Comparison of ENCODE assay signal across 20 mouse cellular contexts in genomic region chr2:97487567-97487966, GRCm38 (mm10).
A peak's percentile ranks its signal among the peaks of the same experiment; 100 is the strongest.
DNase-seq lines count a peak whose midpoint lies in the region; ATAC-seq lines count a peak whose summit lies in the region.
"Had no signal": no experiment of that assay in that cellular context is flagged by ENCODE, and none has a peak within 500 bp of the region (broad histone marks: within the 10 kb centered on the region; RNA-seq: fewer than 3 reads in every experiment).

No protein-coding gene starts in this region.

- H3K9ac ChIP-seq in forebrain, embryonic 11.5 days (ENCODE audit: low read length): no peak overlapping the region
- no peak overlapping the region for H3K9ac ChIP-seq in forebrain, embryonic 12.5 days
- no peak overlapping the region for H3K9ac ChIP-seq in midbrain, embryonic 13.5 days (replicated peaks)
- no peak overlapping the region for H3K9ac ChIP-seq in midbrain, embryonic 11.5 days (ENCODE audit: low read length)
- H3K9ac ChIP-seq in hindbrain, embryonic 16.5 days (ENCODE audit: low read depth, low read length): no peak overlapping the region
- H3K9ac ChIP-seq in neural tube, embryonic 15.5 days (replicated peaks): no peak overlapping the region
- H3K9ac ChIP-seq: liver, embryonic 13.5 days had no signal

- peak; percentile 52 for ATAC-seq in forebrain, embryonic 11.5 days (replicated peaks; ENCODE audit: low FRiP score)
- no peak; the same call in 1 of the 2 replicates for ATAC-seq in forebrain, embryonic 12.5 days (ENCODE audit: low FRiP score)
- peak; percentile 48; the same call in 1 of the 2 replicates for ATAC-seq in midbrain, embryonic 13.5 days
- no peak for ATAC-seq in midbrain, embryonic 11.5 days (ENCODE audit: low FRiP score)
- ATAC-seq in hindbrain, embryonic 16.5 days: peak; percentile 42; the same call in 1 of the 2 replicates
- peak; percentile 55; the same call in 1 of the 2 replicates for ATAC-seq in neural tube, embryonic 15.5 days (ENCODE audit: low FRiP score)
- ATAC-seq: intestine, postnatal 0 days had no signal

- H3K27me3 ChIP-seq in forebrain, embryonic 11.5 days (ENCODE audit: control insufficient read depth, insufficient read depth, low read length): no peaks in the 10 kb centered on the region
- no peaks in the 10 kb centered on the region for H3K27me3 ChIP-seq in forebrain, embryonic 12.5 days
- no peaks in the 10 kb centered on the region for H3K27me3 ChIP-seq in midbrain, embryonic 13.5 days
- no peaks in the 10 kb centered on the region for H3K27me3 ChIP-seq in midbrain, embryonic 11.5 days (ENCODE audit: control insufficient read depth, insufficient read depth, low read length)
- H3K27me3 ChIP-seq in hindbrain, embryonic 16.5 days (replicated peaks; ENCODE audit: control insufficient read depth, insufficient read depth, low read length): no peaks in the 10 kb centered on the region
- H3K27me3 ChIP-seq in neural tube, embryonic 15.5 days (replicated peaks): no peaks in the 10 kb centered on the region
- H3K27me3 ChIP-seq: liver, embryonic 13.5 days had no signal

- 37% methylated on average over 5 of the region's 5 CpGs for WGBS in forebrain, embryonic 11.5 days
- 42% methylated on average over 5 of the region's 5 CpGs for WGBS in forebrain, embryonic 12.5 days
- WGBS in midbrain, embryonic 13.5 days: 39% methylated on average over 5 of the region's 5 CpGs
- WGBS in midbrain, embryonic 11.5 days: 72% methylated on average over 5 of the region's 5 CpGs
- 24% methylated on average over 5 of the region's 5 CpGs for WGBS in hindbrain, embryonic 16.5 days
- WGBS in neural tube, embryonic 15.5 days: 19% methylated on average over 5 of the region's 5 CpGs

- no peak overlapping the region for H3K27ac ChIP-seq in forebrain, embryonic 11.5 days (ENCODE audit: low read depth, low read length)
- no peak overlapping the region for H3K27ac ChIP-seq in forebrain, embryonic 12.5 days
- peak overlapping the region; percentile 19; the same call in 1 of the 2 replicates for H3K27ac ChIP-seq in midbrain, embryonic 13.5 days
- no peak overlapping the region for H3K27ac ChIP-seq in midbrain, embryonic 11.5 days (ENCODE audit: low read depth, low read length)
- no peak overlapping the region for H3K27ac ChIP-seq in hindbrain, embryonic 16.5 days (ENCODE audit: low read depth, low read length)
- peak overlapping the region; percentile 20; the same call in 1 of the 2 replicates for H3K27ac ChIP-seq in neural tube, embryonic 15.5 days (replicated peaks)
- H3K27ac ChIP-seq: embryonic facial prominence, embryonic 10.5 days; liver, embryonic 13.5 days had no signal

- H3K4me3 ChIP-seq in forebrain, embryonic 11.5 days (ENCODE audit: low read depth, low read length): no peak overlapping the region
- no peak overlapping the region for H3K4me3 ChIP-seq in forebrain, embryonic 12.5 days (replicated peaks)
- no peak overlapping the region for H3K4me3 ChIP-seq in midbrain, embryonic 13.5 days (replicated peaks)
- H3K4me3 ChIP-seq in midbrain, embryonic 11.5 days (ENCODE audit: low read depth, low read length): no peak overlapping the region
- H3K4me3 ChIP-seq in hindbrain, embryonic 16.5 days (ENCODE audit: low read length): no peak overlapping the region
- no peak overlapping the region for H3K4me3 ChIP-seq in neural tube, embryonic 15.5 days (replicated peaks)
- H3K4me3 ChIP-seq: embryonic facial prominence, embryonic 10.5 days; liver, embryonic 13.5 days had no signal

- H3K4me2 ChIP-seq in forebrain, embryonic 11.5 days (ENCODE audit: low read depth, low read length, severe bottlenecking): no peak overlapping the region
- no peak overlapping the region for H3K4me2 ChIP-seq in forebrain, embryonic 12.5 days
- H3K4me2 ChIP-seq in midbrain, embryonic 13.5 days (replicated peaks): no peak overlapping the region
- H3K4me2 ChIP-seq in midbrain, embryonic 11.5 days: no peak overlapping the region
- no peak overlapping the region; the same call in 1 of the 2 replicates for H3K4me2 ChIP-seq in hindbrain, embryonic 16.5 days (ENCODE audit: low read length)
- H3K4me2 ChIP-seq in neural tube, embryonic 15.5 days: no peak overlapping the region
- H3K4me2 ChIP-seq: heart, embryonic 11.5 days; liver, embryonic 13.5 days had no signal

- no peaks in the 10 kb centered on the region for H3K9me3 ChIP-seq in forebrain, embryonic 11.5 days (ENCODE audit: control insufficient read depth, low read length)
- no peaks in the 10 kb centered on the region for H3K9me3 ChIP-seq in forebrain, embryonic 12.5 days
- no peaks in the 10 kb centered on the region; the same call in 1 of the 2 replicates for H3K9me3 ChIP-seq in midbrain, embryonic 13.5 days
- H3K9me3 ChIP-seq in midbrain, embryonic 11.5 days (ENCODE audit: control insufficient read depth, low read length): no peaks in the 10 kb centered on the region
- no peaks in the 10 kb centered on the region for H3K9me3 ChIP-seq in hindbrain, embryonic 16.5 days (ENCODE audit: control insufficient read depth, low read length)
- H3K9me3 ChIP-seq in neural tube, embryonic 15.5 days (replicated peaks): no peaks in the 10 kb centered on the region
- H3K9me3 ChIP-seq: embryonic facial prominence, embryonic 10.5 days; liver, embryonic 13.5 days had no signal

- DNase-seq in forebrain, embryonic 11.5 days (ENCODE audit: low spot score): no peak
- no peak for DNase-seq in midbrain, embryonic 11.5 days (ENCODE audit: low spot score, missing footprints)
- DNase-seq in layer of hippocampus, adult 8-10 months (ENCODE audit: low spot score in 2 of 2): no peak
- no peak for DNase-seq in adrenal gland, postnatal 4 days (ENCODE audit: low spot score in 2 of 2)
- DNase-seq: adrenal gland, postnatal 25 days; cerebellum, adult 11 months; cerebellum, postnatal 10 days; kidney, postnatal 36 days; liver, embryonic 13.5 days; lung, adult 2 months; lung, postnatal 14 days; right cerebral cortex, postnatal 25 days; spleen, adult 18-20 months had no signal

- H3K36me3 ChIP-seq in forebrain, embryonic 11.5 days (ENCODE audit: control insufficient read depth, insufficient read depth, low read length): no peaks in the 10 kb centered on the region
- H3K36me3 ChIP-seq in forebrain, embryonic 12.5 days (replicated peaks): no peaks in the 10 kb centered on the region
- no peaks in the 10 kb centered on the region for H3K36me3 ChIP-seq in midbrain, embryonic 13.5 days
- no peaks in the 10 kb centered on the region for H3K36me3 ChIP-seq in midbrain, embryonic 11.5 days (ENCODE audit: control insufficient read depth, insufficient read depth, low read length)
- no peaks in the 10 kb centered on the region for H3K36me3 ChIP-seq in hindbrain, embryonic 16.5 days (ENCODE audit: control insufficient read depth, insufficient read depth, low read length)
- H3K36me3 ChIP-seq in neural tube, embryonic 15.5 days: no peaks in the 10 kb centered on the region
- H3K36me3 ChIP-seq: embryonic facial prominence, embryonic 10.5 days; liver, embryonic 13.5 days had no signal

- H3K4me1 ChIP-seq in forebrain, embryonic 11.5 days (replicated peaks; ENCODE audit: control insufficient read depth, insufficient read depth, low read length): no peaks in the 10 kb centered on the region
- H3K4me1 ChIP-seq in forebrain, embryonic 12.5 days: peaks cover 7% of the 10 kb centered on the region; the same call in 1 of the 2 replicates
- H3K4me1 ChIP-seq in midbrain, embryonic 13.5 days (replicated peaks): peaks cover 22% of the 10 kb centered on the region
- no peaks in the 10 kb centered on the region for H3K4me1 ChIP-seq in midbrain, embryonic 11.5 days (ENCODE audit: control insufficient read depth, insufficient read depth, low read length)
- H3K4me1 ChIP-seq in hindbrain, embryonic 16.5 days (ENCODE audit: control insufficient read depth, insufficient read depth, low read depth, low read length): peaks cover 17% of the 10 kb centered on the region
- H3K4me1 ChIP-seq in neural tube, embryonic 15.5 days: peaks cover 17% of the 10 kb centered on the region
- H3K4me1 ChIP-seq: embryonic facial prominence, embryonic 10.5 days; liver, embryonic 13.5 days had no signal

Comparison
In these comparisons a context has a peak if more than half of its experiments do, and no peak if none do; other contexts are left out.
1. ATAC-seq: peak in forebrain, embryonic 11.5 days (single experiment), midbrain, embryonic 13.5 days (single experiment), hindbrain, embryonic 16.5 days (single experiment) and neural tube, embryonic 15.5 days (single experiment); none in forebrain, embryonic 12.5 days (single experiment) and midbrain, embryonic 11.5 days (single experiment).
2. H3K27ac ChIP-seq: peak in midbrain, embryonic 13.5 days (single experiment) and neural tube, embryonic 15.5 days (single experiment); none in forebrain, embryonic 11.5 days (single experiment), forebrain, embryonic 12.5 days (single experiment), midbrain, embryonic 11.5 days (single experiment) and hindbrain, embryonic 16.5 days (single experiment).